Mouse (Mus musculus): ENCODE data around the gene Olfr353.

Olfr353 gene

GRCm38 (mm10) chr2:36892836-36893235 is at the start of gene Olfr353:
Olfr353 (minus strand) TSS chr2:36892936.
- DNase-seq = no peak

DNA sequence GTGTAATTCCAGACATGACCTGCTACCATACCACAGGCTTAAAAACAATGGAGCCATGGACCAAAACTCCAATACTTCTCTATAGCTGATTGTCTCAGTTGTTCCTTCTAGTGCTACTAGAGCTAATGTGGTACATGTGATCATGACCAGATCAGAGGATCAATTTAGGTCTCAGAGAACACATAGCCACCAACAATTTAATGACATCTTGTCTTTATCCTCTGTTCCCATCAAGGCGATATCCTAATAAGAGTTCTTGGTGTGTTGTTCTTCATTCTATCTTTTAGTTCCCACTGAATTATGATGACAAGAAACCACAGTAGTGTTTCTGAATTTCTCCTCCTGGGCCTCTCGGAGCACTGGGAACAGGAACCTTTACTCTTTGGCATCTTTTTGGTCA is 44.1 kb upstream of the Olfr353 start, which contains the start of gene Olfr356:
TSS of gene Olfr356 (plus strand) at position 301 of the 400 bp plus-strand sequence.
- no peak for DNase-seq

GRCm38 (mm10) chr2:36928797-36929196 is 36.1 kb upstream of the Olfr353 start, which contains the start of gene Olfr355:
Olfr355 (minus strand) TSS chr2:36928897.
- no peak for DNase-seq

DNA sequence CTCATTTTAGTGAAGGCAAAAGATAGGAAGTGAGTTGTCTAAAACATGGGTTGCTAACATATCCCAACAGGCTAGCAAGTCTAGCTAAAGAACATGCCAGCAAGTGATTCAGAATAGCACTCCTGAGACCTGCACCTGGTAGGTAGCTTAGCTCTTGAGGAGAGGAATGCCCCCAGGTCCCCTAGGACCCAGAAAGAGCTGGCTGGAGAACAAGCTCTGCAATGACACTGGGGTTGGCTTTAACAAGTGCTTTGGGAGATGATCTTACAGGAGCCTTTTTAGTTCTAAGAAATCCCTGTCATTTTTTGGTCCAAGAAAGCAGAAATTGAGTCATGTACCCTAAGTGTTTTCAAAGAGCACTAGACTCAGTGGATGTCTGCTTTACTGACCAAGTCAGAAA is 12.6 kb upstream of the Olfr353 start, which contains the start of gene Olfr354:
TSS of gene Olfr354 (plus strand) at position 301 of the 400 bp plus-strand sequence.
- no peak for DNase-seq

DNA sequence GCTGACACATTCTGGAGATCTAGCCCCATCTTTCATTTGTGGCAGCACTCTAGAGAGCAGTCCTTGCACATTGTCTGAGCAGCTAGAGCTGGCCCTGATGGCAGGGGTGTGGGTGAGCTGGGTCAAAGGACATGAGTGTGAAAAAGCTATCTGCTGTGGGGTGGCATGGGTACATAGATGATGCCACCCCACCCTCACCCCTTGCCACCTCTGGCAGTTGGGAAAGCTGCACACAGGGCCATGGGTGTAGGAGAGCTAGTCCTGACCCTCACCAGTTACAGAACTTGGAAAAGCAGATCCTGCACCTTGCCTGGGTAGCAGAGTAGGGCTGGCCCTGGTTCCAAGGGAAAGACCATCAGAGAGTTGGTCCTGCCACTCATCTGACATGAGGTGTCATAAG is 4.4 kb upstream of the Olfr353 start:
- DNase-seq = no peak

- no peak for DNase-seq
Observed at GRCm38 (mm10) chr2:36868160-36868559, 24.6 kb downstream of the Olfr353 start, which contains the start of gene Olfr352. Olfr352 (plus strand) TSS chr2:36868460.

DNA sequence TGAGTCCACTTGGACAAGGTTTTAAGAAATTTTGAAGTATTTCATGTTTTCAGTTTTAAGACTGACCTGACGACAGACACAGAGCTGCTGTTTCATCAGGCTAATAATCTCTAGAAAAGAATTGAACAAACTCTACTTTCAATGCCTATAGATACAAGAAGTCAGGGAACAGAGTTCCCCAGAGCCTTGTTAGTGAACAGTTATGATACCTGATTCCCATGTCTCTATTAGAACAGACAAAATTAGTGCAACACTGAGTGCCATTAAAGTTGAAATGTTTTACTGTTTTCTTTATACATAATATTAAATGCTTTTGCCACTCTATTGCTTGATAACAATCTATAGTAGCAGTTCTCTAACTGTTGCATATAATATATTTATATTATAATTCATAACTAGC is 30.2 kb downstream of the Olfr353 start, which contains the start of gene Olfr351:
TSS of gene Olfr351 (minus strand) at position 101 of the 400 bp plus-strand sequence.
- no peak for DNase-seq

DNA sequence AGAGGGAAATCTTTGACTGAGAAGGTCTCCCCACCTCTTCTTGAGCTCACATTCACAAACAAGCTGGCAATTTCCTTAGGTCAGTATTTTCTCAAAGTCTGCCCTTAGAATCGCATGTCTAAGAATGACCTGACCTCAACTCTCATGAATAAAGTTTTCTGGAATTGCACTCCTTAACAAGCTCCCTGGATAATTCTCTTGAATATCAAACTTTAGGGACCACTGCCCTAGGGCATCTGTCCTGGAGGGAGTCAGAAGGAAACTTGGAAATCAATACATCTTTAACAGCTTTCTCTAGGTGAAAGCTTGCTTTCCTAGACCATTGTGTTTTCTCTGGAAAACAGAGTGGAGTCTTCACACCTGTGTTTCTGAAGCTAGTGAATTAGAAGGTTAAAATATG is 46.7 kb downstream of the Olfr353 start, which contains the start of gene Olfr350:
TSS of gene Olfr350 (plus strand) at position 301 of the 400 bp plus-strand sequence.
- DNase-seq = no peak

Measured in spleen, adult 18-20 months (tissue).